Mouse (Mus musculus): ENCODE data around the gene Gramd2.

DNA sequence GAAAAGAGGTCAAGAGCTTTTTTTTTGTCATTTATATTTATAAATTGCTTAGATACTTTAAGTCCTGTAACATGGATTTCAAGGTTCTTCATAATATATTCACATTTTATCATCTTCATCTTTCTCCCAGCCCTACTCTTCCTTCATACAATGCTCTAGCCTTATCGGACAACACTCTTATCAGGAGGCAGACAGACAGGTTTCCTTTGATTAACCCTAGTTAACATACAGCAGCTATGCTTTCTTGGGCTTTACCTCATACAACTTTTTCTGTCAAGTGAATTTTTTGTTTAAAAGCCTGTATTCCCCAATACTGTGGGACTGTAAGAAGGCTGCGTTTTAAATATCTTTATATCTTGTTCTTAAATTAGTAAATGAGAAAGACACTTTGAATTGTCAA lies 68.4 kb downstream of the Gramd2 start:
- TF ChIP-seq CTCF (IDR thresholded peaks at IDR 0.05; ENCODE audit: insufficient read depth, low read length), result no peak
- no peak for TF ChIP-seq POLR2A (IDR thresholded peaks at IDR 0.05; ENCODE audit: borderline replicate concordance, extremely low read depth, low read depth, low read length)
